Mouse (Mus musculus): Measurements from ENCODE around the gene Ing1. TPM values are rescaled to one million over a fixed set of nuclear protein-coding genes. Genes with fewer than 3 reads are reported as not detected.

The Ing1 gene
- total and polyA plus RNA-seq, 2 experiments, result 6.5 to 9.5 TPM

DNA sequence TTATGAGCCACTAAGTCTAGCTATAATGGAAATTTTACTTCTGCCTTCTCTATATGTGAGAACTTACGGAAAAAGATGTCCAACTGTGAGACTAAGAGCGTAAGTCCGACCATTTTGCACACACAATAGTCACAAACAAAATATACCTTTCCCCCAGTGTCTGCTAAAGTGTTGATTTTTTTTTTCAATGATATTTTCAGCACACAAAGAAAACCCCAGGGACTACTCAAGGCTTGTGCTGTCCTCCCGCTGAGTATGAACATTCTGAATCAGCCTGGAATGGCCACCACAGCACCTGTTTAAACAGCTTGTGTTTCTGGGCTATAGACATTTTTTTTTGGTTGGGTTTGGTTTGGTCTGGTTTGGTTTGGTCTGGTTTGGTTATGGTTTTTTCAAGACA is 15.4 kb downstream of the Ing1 start:
- Histone ChIP-seq H3K27ac (replicated peaks; ENCODE audit: insufficient read depth, low read depth, low read length) (no peak overlapping the region), H3K9ac (ENCODE audit: low read depth, low read length) (no peak overlapping the region), H3K4me3 (ENCODE audit: insufficient read depth, low read depth, low read length) (no peak overlapping the region), H3K4me1 (ENCODE audit: control insufficient read depth, insufficient read depth, low read length) (peaks cover 2% of the 10 kb centered on the region; the same call in 1 of the 2 replicates), H3K79me2 (ENCODE audit: control insufficient read depth, insufficient read depth, low read length) (no peaks in the 10 kb centered on the region), H3K36me3 (ENCODE audit: control insufficient read depth, insufficient read depth, low read length) (no peaks in the 10 kb centered on the region), H3K27me3 (ENCODE audit: control insufficient read depth, insufficient read depth, low read length) (no peaks in the 10 kb centered on the region)
- 98% methylated on average over 4 of the region's 4 CpGs for WGBS
- no peak for TF ChIP-seq POLR2A (IDR thresholded peaks at IDR 0.05; ENCODE audit: extremely low read depth, insufficient read depth, low read length)
- TF ChIP-seq CTCF (IDR thresholded peaks at IDR 0.05; ENCODE audit: low read depth, low read length), result no peak
- DNase-seq (ENCODE audit: extremely low read depth, low read depth, low spot score), result no peak

DNA sequence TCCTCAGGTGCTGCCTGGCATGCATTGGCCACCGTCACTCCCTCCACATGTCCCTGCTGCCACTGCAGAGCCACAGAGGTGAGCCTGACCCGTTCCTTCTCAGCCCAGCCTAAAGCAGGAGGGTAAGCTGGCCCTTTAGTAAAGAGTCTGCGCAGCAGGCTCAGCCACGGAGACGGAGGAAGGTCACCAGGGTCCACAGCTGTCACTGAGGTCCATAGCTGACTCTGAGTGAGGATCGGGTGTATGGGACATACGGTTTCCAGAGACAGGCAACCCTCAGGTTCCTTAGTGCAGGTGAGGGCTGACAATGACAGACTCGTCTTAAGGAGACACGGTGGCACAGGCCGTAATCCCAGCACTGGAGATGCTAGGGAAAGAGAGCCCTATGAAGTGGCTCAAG is 16.6 kb downstream of the Ing1 start:
- Histone ChIP-seq H3K79me2 (ENCODE audit: control insufficient read depth, insufficient read depth, low read length) (no peaks in the 10 kb centered on the region), H3K36me3 (ENCODE audit: control insufficient read depth, insufficient read depth, low read length) (no peaks in the 10 kb centered on the region), H3K4me3 (ENCODE audit: insufficient read depth, low read depth, low read length) (no peak overlapping the region), H3K27ac (replicated peaks; ENCODE audit: insufficient read depth, low read depth, low read length) (no peak overlapping the region), H3K9ac (ENCODE audit: low read depth, low read length) (no peak overlapping the region), H3K27me3 (ENCODE audit: control insufficient read depth, insufficient read depth, low read length) (no peaks in the 10 kb centered on the region), H3K4me1 (ENCODE audit: control insufficient read depth, insufficient read depth, low read length) (peaks cover 2% of the 10 kb centered on the region; the same call in 1 of the 2 replicates)
- TF ChIP-seq POLR2A (IDR thresholded peaks at IDR 0.05; ENCODE audit: extremely low read depth, insufficient read depth, low read length), result no peak
- WGBS, result 89% methylated on average over 10 of the region's 10 CpGs
- DNase-seq (ENCODE audit: extremely low read depth, low read depth, low spot score), result no peak

DNA sequence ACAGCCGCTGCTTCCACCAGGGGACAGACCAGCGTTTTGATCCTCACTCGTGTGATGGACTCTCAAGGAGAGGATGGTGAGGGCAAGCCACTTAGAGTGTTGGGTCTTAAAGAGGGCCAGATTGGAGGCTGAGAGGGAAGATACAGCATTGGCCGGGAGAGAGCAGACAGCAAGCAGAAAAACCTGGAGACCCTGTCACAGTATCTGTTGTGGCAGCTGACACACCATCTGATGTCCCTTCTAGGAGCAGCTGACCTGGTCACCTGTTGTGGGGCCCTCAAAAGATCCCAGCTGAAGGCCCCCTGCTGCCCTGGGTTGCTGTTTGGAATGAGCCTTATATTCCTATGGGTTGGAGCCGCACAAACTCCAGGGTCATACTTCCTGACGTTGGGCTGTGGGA is 17.1 kb downstream of the Ing1 start:
- no peak for TF ChIP-seq CTCF (IDR thresholded peaks at IDR 0.05; ENCODE audit: low read depth, low read length)
- no peak for TF ChIP-seq POLR2A (IDR thresholded peaks at IDR 0.05; ENCODE audit: extremely low read depth, insufficient read depth, low read length)

DNA sequence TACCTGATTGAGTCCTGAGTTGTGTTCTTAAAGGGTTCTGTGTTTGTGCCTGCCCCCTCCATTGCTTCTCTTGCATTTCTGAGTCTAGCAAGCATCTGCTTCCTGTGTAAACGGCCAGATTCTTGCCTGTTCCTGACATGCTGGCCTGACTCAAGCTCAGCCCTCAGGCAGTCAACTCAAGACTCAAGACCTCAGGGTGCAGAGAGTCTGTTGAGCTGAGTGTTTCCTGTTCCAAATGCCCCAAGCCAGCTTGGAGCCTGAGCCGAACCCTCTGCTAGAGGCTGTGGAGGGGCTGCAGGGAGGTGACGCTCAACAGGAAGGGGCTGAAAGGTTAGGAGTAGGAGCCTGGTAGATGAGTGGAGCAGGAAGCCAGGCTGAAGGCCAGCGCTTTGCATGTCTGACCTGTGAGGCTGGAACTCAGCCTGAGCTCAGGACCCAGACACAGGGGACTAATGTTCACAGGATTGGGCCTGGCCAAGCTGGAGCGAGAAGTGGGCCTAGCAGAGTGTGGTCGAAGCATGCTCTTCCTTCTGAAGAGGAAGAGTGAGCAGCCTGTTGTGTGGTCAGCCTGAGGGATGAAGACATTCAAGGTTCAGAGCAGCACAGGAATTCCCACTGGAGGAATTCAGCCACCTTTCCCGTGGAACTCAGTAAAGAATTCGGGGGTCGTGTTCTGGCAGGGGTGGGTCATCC is 19.7 kb downstream of the Ing1 start:
- H3K27me3 ChIP-seq (ENCODE audit: control insufficient read depth, insufficient read depth, low read length), result no peaks in the 10 kb centered on the region
- no peak overlapping the region for H3K4me3 ChIP-seq (ENCODE audit: insufficient read depth, low read depth, low read length)
- H3K4me1 ChIP-seq (ENCODE audit: control insufficient read depth, insufficient read depth, low read length), result peaks cover 2% of the 10 kb centered on the region; the same call in 1 of the 2 replicates
- no peaks in the 10 kb centered on the region for H3K36me3 ChIP-seq (ENCODE audit: control insufficient read depth, insufficient read depth, low read length)
- TF ChIP-seq POLR2A (IDR thresholded peaks at IDR 0.05; ENCODE audit: extremely low read depth, insufficient read depth, low read length) (no peak), CTCF (IDR thresholded peaks at IDR 0.05; ENCODE audit: low read depth, low read length) (no peak)
- no peak overlapping the region for H3K27ac ChIP-seq (replicated peaks; ENCODE audit: insufficient read depth, low read depth, low read length)
- DNase-seq (ENCODE audit: extremely low read depth, low read depth, low spot score), result no peak
- 73% methylated on average over 9 of the region's 9 CpGs for WGBS
- no peaks in the 10 kb centered on the region for H3K79me2 ChIP-seq (ENCODE audit: control insufficient read depth, insufficient read depth, low read length)
- H3K9ac ChIP-seq (ENCODE audit: low read depth, low read length), result no peak overlapping the region

More for the DNA sequence above, 17.1 kb downstream of the Ing1 start:
- peaks cover 2% of the 10 kb centered on the region; the same call in 1 of the 2 replicates for H3K4me1 ChIP-seq (ENCODE audit: control insufficient read depth, insufficient read depth, low read length)
- no peaks in the 10 kb centered on the region for H3K27me3 ChIP-seq (ENCODE audit: control insufficient read depth, insufficient read depth, low read length)
- no peak overlapping the region for H3K9ac ChIP-seq (ENCODE audit: low read depth, low read length)
- H3K36me3 ChIP-seq (ENCODE audit: control insufficient read depth, insufficient read depth, low read length), result no peaks in the 10 kb centered on the region
- 88% methylated on average over 6 of the region's 6 CpGs for WGBS
- H3K4me3 ChIP-seq (ENCODE audit: insufficient read depth, low read depth, low read length), result no peak overlapping the region
- H3K27ac ChIP-seq (replicated peaks; ENCODE audit: insufficient read depth, low read depth, low read length), result no peak overlapping the region
- DNase-seq (ENCODE audit: extremely low read depth, low read depth, low spot score), result no peak
- H3K79me2 ChIP-seq (ENCODE audit: control insufficient read depth, insufficient read depth, low read length), result no peaks in the 10 kb centered on the region

DNA sequence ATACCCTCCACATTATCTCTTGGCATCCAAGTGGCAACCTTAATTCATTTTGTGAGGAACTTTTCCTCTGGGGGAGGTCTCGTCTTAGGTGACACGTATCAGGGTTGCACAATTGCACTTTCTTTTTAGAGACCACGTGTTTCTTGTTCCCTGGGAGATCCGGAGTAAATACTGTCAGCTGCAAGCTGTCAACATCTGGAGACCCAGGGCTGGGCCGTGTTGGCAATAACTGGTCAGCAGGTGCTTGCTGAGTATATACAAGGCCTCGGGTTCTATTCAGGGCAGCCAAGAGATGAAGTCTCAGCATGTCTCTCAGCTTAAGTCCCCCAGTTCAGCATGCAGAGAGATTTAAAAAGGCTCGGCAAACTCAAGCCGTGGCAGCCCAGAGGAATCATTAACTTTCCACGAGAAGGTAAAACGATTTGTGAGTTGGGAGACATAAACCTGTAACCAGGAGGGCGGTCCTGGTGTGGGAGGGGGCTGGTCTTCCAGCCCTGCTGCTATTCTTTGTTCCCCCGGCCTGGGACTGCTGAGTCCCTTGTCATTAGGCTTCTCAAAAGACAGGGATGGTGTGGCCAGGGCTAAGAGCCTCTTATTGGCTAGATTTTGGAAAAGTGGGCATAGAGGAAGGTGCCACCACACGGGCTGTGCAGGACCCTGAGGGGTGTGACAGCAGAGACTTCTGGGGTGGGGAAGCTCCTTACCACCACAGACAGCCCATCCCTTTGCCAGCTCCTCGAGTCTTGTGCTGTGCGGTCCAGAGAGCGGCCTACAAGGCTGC is 20.4 kb downstream of the Ing1 start:
- no peaks in the 10 kb centered on the region for H3K27me3 ChIP-seq (ENCODE audit: control insufficient read depth, insufficient read depth, low read length)
- no peak for TF ChIP-seq CTCF (IDR thresholded peaks at IDR 0.05; ENCODE audit: low read depth, low read length)
- peak; percentile 17 for DNase-seq (ENCODE audit: extremely low read depth, low read depth, low spot score)
- no peak overlapping the region for H3K4me3 ChIP-seq (ENCODE audit: insufficient read depth, low read depth, low read length)
- peaks cover 2% of the 10 kb centered on the region; the same call in 1 of the 2 replicates for H3K4me1 ChIP-seq (ENCODE audit: control insufficient read depth, insufficient read depth, low read length)
- no peak overlapping the region for H3K9ac ChIP-seq (ENCODE audit: low read depth, low read length)
- no peaks in the 10 kb centered on the region for H3K79me2 ChIP-seq (ENCODE audit: control insufficient read depth, insufficient read depth, low read length)
- WGBS, result 44% methylated on average over 16 of the region's 16 CpGs
- no peak overlapping the region for H3K27ac ChIP-seq (replicated peaks; ENCODE audit: insufficient read depth, low read depth, low read length)
- no peaks in the 10 kb centered on the region for H3K36me3 ChIP-seq (ENCODE audit: control insufficient read depth, insufficient read depth, low read length)

All from liver, adult 2 months (tissue).